Mouse (Mus musculus) thymus, postnatal 25 days (tissue): ENCODE results near the gene Gm13889.

Experiments
- DNase-seq: peaks from one replicate; pipeline ENCODE4 v3.0.0; 2022

Gm13889 gene

DNA sequence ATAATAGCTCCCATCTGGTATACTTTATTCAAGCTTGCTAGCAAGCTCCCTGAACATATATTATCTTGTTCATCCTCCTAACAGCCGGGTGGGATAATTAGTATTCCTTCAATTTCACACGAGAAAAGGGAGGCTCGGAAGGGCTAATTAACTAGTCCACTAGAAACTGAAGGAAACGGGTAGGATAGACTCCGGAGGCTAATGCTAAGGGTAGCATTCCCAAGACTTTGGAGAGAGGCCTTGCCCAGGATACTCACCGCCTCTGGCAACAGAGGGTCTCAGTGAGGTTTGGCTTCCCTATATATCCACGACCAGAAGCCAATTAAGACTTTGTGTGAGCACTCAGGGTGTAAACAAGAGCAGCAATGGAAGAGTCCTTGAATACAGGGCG lies 779 bp upstream of the Gm13889 start:
- DNase-seq = no peak

DNA sequence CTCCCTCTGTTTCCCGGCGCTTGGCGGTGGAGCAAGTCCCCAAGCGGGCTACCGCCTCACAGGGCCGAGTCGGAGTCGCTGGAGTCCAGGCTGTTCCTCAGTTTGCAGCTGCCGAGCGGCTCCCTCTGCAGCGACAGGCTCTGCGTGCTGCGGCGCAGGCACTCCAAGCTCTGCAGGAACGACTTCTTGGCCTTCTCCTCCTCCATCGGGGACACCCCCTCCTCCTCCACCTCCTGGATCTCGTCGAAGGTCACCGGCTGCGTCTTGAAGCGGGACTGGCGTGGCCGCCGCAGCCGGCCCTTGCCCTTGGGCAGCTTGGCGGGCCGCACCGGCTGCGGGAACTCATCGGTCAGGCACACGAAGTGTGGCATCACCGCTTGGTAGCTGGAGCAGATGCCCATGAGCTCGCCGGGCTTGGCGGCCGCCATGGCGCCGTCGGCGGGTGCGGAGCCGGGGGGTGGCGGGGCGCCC lies 635 bp downstream of the Gm13889 start:
- peak; percentile 4 for DNase-seq

DNA sequence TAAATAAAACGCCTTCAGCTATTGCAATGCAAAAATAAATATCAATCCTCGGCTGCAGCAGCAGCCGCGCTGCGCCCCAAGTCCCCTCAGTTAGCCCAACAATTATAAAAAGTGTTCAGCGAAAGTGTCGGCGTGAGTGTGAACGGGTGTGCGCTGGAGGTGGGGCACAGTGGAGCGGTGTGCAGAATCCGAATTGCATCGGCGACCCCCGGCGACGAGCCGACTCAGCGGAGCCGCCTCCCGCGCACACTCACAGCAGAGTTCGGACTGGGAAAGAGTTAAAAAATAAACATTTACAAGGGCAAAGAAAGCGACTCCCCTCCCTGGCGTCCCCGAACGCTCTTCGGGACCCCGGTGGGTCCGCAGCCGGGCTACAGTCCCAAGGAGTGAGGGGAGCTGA lies 1.1 kb downstream of the Gm13889 start:
- no peak for DNase-seq

DNA sequence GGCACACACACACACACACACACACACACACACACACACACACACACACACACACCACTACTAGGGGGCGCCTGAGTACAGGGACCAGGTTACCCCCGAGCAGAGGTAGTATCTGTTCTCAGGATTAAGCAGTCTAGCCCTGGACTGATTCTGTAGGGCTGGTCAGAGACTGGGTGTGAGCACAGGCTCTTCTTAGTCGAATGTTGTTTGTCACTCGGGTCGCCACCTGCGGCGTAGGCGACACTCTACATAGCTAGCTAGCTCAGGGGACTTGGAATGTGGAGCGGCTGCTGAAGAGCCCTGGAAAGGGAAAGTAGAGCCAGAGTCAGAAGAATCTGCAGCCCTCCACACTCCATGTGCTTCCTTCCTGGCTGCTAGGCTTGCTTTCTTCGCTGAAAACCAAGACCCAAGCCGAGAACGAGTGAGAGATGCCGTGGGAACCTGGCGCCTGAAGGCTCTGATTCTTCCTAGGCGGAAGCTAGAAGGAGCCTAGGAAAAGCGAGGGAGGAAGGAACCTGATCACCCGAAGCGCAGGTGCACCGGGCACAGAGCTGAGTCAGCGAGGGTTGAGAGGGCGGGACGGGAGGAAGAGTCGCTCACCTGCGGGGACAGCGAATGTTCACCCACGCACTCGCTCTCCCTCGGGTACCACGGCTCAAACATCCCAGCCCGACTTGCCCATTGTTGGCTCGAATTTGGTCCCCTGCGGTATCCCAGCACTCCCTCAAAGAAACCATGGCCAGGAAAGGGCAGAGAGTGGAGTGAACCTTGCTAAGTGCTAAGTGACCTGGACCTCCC lies 2.0 kb downstream of the Gm13889 start:
- no peak for DNase-seq

DNA sequence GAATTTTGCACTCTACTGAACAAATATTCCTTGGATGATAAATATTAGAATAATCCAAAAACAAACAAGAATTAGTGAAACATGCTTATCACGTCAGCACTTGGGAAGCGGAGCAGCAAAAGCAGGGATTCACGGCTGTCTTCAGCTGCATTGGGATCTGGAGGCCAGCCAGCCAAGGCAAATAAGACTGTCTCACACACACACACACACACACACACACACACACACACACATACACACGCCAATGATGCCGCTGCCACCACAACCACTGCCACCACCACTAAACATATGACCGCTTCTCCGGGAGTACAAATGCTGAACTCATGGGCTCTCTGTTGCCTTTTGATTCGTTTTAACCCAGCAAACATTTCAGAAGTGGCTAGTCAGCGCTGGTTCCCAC lies 3.3 kb downstream of the Gm13889 start:
- no peak for DNase-seq

DNA sequence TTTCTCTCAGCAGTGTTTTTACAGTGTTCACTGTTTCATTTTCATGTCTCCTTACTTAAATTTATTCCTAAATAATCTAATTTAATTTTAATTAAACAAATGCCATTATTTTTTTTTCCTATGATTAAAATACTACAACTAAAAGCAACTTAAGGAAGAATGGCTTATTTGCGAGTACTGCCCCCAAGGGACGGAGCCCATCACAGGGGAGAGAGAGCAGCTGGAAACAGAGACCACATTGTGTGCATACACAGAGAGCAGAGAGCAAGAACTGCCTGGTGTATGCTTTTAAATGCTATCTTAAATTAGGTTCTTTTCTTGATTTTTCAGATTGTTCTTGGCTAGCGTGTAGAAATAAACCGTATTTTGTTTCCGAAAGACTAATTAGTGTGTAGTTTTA lies 10.0 kb downstream of the Gm13889 start:
- no peak for DNase-seq

DNA sequence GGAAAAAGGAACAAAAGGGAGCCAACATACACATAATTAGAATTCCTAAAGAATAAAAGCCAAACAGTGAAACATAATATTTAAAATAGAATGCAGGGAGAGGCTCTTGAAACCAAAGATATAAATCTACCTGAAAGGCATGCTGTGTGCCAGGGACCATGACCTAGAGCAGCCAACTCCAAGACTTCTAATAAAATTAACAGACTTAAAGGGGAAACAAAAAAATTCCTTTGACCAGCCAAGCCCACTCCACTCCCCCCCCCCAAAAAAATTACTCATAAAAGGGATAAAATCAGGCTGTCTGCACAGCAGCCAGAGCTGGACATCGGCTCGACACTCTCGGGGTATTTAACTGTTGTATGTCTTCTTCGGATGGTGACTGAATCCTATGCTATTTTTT lies 12.1 kb downstream of the Gm13889 start:
- DNase-seq = no peak

DNA sequence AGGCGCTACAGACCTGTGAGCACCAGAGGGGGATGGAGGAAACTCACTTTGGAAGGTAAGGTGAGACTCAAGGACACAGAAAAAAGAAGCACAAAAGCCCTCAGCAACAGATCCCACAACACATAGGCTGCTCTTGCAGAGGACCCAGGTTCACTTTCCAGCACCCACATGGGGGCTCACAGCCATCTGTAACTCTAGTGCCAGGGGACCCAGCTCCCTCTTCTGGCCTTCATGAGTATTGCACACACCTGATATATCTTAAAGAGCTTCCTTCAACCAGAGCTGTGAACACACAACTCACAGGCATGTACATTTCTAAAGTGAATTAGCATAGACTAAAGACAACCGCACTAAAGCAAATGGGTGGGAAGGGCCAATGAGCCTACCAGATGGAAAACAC lies 12.9 kb downstream of the Gm13889 start:
- peak; percentile 14 for DNase-seq

DNA sequence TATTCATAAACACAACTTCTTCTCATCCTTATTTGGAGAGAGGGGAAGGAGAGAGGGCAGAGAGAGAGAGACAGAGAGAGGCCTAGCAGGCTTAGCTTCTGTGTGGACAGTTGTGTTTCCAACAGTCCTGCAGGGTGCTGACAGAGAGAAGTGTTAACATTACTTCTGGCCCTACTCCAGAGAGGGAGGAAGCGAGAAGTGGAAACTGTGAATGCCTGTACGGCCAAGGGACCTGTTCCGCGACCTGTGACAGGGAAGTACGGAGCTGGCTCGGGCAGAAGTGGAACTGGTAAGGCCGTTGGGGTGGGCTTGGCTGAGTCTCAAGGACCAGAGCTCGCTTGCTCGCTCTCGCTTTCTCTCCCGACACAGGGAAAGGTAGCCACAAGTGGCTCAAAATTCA lies 15.3 kb downstream of the Gm13889 start:
- DNase-seq = no peak

DNA sequence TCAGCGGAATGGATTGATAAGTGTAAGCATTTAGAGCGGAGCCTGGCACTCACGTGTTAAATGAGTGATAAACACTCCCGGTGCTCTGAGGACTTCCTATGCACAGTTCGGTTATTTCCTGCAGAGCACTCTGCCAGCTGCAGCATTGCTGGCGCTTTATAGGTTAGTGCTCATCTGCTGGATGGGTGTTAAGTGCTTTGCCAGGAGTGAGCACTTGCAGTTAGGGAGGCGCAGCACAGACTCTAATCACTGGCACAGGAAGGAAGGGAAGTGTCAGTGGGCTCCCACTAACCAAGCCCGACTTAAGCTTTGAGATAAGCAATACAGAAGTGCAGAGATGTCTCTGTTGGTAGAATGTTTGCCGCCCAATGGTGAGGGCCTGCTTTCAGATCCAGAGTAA lies 18.5 kb downstream of the Gm13889 start:
- DNase-seq = no peak

DNA sequence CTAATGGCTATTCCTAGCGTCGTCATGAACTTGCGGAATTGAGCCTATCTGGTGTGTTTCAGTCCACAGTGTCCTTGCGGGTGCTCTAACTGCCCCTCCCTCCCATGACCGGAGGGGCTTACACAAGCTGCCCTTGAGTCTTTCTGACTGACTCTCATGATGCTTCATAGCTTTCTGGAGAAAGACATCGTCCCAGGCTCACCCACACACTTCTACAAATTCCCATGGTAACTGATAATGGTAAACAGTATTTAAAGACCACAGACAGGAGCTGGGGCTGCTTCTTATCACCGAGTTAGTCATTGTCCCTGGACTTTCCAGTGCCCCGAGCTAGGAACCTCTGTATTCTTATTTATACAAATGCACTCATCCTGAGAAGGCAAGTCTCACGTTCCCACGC lies 28.1 kb downstream of the Gm13889 start:
- no peak for DNase-seq

DNA sequence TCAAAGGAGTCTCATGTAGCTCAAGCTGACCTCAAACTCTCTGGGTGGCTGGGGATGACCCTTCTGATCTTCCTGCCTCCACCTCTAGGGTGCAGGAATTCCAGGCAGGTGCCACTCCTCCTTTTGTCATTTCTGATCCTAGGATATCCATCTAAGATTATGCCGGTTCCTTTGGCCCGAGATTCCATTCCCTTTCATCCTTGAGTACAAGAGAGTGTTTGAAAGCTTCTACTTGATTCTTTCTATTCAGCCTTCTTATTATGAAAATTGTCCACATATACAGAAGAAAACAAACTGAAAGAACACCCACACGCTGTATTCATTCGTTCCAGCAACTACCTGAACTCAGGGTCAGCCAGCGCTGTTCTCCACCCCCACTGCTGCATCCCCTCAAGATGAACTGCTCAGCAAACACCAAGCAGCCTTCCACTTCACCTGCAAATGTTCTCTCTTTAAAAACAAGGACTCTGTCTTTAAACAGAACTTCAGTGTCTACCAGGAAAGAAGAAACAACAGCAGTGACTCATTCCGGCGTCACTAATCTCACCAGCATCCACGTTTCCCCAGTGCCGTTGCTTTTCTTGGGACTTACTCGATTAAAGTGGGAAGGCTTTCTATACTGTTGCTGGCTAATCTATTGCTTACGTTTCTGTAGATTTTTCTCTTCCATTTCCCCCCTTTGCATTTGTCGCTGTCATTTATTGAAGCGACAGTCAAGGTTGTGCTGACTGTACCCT lies 29.1 kb downstream of the Gm13889 start:
- DNase-seq = no peak

DNA sequence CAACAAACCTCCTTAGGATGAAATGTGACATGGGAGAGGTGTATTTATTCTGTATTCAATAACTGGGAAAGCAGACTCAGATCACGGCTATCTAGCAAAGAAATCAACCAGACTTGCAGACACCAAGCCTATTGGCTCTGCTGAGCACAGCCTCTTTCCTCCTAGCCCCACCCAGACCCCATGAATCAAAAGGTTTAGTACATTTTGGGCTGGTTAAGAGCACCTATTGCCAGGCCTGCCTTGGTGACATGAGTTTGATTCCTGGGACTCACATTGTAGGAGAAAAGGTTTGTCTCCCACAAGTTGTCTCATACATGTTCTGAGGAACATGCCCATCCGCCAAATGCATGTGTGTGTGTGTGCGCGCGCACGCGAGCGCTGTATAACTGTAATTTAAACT lies 30.9 kb downstream of the Gm13889 start:
- DNase-seq = no peak

DNA sequence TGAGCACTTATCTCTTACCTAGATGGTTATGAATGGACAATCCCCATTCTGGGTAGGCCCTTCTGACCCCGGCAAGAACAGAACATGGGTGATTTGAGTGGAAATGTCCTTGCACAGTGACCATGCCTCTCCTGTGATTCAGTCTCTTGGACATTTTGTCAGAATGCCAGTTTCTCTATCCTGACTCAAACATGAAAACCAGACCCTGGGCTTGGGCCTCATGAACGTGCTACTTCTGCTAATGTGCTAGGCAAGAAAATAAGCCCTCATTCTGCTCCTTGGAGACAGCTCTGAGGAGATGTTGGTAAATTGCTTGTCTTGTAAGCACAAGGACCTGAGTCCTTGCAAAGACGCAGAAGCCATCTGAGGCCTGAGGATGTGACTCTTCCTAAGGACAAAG lies 37.9 kb downstream of the Gm13889 start:
- no peak for DNase-seq

DNA sequence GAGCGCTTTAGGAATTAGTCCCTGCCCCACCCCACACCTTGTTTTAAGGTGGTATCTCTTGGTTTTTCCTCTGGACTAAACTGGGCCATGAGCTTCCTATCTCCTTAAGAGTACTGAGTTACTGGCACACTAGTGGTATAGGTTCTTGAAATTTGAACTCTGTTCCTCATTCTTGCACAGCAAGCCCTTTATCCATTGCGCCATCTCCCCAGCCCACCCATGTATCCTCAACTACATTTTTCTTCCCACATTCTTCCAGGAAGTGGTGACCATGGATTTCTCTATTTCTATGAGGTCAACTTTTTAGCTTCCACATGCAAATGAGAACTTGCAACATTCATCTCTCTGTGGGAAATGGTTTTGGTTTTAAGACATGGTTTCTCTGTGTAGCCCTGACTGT lies 43.4 kb downstream of the Gm13889 start:
- no peak for DNase-seq

DNA sequence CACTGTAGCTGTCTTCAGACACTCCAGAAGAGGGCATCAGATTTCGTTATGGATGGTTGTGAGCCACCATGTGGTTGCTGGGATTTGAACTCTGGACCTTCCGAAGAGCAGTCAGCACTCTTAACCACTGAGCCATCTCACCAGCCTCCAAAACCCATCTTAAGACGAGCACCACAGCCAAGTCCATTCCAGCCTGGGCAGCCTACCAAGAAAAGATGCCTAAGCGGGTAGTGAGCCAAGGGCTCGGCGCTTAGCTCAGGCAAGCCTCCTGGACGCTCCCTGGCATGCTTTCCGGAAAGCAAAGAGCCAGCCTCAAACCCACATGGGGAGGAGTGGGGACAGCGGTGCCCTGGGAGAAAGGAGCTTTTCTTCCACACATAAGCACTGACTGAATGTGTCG lies 45.1 kb downstream of the Gm13889 start:
- DNase-seq = no peak

DNA sequence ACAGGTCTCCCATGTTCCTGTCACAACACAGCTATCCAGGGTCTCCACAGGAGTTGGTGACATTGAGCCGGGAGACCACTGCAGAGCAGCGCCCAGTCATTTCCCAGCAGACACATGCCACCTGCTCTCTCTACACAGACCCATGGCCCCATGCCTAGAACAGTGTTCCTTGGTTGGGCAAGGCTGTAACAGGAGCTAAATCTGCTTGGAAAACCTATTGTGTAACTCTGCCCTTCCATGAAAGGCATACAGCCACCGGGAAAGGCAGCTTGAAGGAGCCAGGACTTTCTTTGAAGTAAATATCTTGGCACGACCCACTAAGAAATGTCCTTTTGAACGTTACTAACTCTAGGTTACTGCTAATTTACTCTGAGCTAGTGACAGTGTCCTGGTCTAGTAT lies 47.3 kb downstream of the Gm13889 start:
- no peak for DNase-seq

DNA sequence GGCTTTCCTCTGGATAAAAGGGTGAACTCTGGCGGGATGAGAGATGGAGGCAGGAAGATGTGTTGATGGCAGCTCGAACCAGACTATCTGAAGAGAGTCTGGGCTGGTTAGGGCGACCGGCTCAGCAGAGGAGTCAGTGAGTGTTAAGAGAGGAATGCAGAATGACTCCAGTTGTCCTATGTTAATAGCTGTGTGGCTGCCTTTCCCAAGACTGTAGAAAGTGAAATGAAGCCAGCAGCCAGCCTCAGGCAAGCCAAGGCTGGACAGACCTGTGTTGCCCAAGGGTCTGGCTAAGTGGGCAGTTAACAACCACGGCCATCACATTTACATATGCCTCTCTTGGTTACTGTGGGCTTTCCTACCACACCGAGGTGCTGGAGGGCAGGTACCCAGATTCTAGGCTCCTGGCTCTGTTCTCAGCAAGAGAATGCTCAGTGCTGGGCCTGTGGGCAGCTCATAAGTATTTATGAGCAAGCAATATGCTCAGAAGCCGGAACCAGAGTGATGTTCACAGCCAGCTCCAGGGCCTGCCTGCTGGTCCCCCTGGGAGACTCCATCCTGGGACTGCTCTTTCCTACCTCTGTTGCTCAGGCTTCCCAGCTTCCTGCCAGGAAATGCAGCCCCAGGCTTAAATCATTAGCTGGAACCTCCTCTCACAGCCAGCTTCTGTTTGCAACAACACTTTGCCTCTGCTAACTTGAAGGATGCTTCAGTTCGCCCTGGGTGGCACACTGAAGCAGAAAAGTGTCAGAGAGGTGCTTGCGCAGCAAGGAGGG lies 49.3 kb downstream of the Gm13889 start:
- DNase-seq = no peak

DNA sequence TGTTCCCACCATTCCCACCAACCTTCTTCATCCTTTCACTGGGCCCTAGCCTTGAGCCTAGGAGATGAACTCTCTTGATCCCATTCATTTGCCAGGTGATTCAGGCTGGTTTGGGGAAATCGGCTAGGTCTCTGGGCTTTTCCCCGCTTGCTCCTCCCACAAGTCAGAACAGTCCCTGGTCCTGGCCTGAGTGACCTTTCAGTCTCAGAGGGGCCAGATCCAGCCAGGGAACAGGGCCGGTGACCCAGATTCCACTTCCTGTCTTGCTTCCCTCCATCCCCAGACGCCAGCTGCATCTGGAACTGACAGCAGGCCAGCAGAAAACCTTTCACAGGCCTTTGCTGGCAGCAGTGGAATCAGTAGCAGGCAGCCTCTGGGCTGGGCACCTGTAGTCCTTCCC lies 50.7 kb downstream of the Gm13889 start:
- no peak for DNase-seq
